Mouse (Mus musculus): ENCODE data around the gene Abtb2.

Gene Abtb2

DNA sequence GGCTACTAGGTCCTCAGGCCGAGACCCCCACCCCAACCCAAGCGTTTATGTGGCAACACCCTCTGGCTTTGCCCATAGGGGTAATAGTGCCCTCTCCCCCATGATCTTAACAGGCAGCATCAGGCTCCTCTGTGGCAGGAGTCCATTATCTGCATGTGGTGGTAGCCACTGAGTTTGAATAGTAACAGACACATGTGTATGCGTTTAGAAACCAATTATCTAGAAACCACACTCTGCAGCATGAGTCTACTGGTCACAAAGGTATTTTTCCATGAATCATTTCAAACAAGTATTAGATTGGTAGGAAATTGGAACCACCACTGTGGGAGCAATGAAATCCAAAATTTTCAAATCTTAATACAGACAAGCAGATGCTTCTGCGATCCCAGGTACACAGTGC, 119.5 kb downstream of the Abtb2 start:
- no peak for ATAC-seq (ENCODE audit: low TSS enrichment)

DNA sequence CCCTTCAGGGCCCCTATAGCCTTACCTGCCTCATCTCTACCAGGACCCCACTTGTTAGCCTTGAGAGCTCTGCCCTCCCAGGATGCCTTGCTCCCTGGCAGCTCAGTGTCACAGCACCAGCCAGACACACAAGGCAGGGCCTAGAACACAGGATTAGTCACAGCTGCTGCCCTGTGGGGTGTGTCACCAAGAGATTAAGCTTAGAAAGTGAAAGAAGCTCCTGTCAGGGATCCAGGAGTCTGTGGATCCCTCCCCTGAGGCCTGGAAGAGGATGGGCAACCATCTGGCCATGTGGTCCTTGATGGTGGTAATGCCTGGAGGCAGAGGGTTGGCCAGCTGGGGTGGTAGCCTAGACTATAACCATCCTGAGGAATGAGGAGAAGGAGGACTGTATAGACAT, 121.0 kb downstream of the Abtb2 start:
- ATAC-seq (ENCODE audit: low TSS enrichment): no peak

DNA sequence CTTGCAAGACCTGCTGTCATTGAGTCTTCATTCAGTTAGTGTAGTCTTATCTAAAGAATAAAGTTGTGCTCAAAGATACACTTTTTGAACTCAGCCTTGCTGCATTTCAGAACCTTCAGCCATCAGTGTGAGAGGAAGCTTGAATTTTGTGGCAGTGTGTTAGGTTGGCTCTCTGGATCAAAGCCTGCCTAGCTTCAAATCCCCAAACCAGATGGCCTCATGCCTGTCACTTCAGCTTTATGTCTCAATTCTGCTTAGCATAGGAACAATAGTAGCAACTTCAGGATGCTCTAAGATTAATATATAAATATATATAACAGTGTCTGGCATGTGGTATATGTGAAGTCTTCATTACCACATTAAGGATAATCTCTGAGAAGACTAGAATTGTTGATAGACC, 121.8 kb downstream of the Abtb2 start:
- ATAC-seq (ENCODE audit: low TSS enrichment): no peak

DNA sequence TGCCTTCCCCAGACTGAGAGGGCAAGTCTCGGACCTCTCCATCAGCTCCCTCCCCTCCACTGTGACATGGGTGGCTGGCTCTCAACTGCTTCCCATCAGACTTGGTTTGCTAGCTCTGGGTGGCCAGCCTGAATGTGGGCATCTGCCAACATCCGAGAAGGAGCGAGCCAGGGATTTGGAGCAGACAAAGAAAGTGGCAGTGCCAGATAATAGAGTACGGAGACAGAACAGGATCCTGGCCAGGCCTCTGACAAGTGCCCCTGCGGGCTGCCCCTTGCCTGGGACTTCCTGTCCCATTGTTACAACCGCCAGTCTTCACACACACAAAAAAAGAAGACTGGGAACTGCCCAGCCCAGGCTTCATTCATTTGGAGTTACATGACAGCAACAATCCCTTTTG, 124.3 kb downstream of the Abtb2 start:
- ATAC-seq (ENCODE audit: low TSS enrichment): peak; percentile 64

DNA sequence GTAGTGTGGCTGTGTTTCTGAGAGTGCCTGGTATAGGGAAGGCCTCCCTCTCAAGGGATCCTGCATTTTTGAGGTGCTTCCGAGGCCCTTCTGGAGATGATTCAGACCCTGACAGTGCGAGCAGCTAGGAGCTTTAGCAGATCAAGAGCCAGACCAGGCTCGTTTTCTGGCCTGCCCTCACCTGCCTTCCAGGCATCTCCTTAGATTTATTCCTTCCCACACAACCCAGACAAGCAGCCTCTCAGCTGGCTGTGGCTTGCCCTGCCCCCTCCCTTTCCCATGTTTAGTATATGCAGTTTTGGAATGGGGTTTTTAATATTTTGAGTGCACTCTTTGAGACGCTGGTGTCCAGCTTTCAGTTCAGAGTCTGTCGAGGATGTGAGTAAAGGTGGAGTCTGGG, 124.7 kb downstream of the Abtb2 start:
- ATAC-seq (ENCODE audit: low TSS enrichment): no peak

DNA sequence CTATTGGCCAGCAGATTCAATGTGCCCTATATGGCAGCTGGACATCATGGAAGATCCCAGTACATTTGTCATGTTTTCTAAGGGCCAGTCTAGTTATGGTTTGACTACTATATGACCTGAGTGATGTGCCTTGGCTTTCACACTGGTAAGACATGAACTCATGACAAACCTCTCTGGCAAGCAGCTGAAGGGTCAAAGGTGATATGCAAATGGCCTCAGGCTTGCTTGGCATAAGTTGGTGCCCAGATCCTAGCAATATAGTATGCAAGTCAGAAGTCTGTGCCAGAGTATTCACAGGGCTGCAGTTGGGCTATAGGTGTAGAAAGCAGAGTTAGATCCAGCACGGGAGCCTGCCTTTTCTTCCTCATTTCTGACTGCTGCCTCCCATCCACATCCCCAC, 125.2 kb downstream of the Abtb2 start:
- ATAC-seq (ENCODE audit: low TSS enrichment): no peak

DNA sequence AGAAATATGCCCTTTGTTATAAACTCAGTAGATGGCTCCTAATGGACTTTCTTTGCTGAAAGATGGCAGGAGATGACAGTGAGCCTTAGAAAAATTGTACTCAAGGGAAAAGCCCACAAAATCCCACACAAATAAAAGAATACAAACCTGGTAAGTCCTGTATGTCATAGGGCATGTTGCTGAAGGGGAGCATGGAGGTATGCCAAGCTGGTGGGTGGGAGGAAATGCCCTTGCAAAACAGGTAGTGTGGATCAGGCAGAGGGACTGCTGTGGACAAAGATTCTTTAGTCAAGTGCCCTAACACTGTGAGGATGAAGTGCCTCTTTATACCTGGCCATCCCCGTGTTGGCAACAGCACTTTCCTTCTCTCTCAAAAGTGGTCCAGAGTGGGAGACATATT, 126.7 kb downstream of the Abtb2 start:
- ATAC-seq (ENCODE audit: low TSS enrichment): no peak

DNA sequence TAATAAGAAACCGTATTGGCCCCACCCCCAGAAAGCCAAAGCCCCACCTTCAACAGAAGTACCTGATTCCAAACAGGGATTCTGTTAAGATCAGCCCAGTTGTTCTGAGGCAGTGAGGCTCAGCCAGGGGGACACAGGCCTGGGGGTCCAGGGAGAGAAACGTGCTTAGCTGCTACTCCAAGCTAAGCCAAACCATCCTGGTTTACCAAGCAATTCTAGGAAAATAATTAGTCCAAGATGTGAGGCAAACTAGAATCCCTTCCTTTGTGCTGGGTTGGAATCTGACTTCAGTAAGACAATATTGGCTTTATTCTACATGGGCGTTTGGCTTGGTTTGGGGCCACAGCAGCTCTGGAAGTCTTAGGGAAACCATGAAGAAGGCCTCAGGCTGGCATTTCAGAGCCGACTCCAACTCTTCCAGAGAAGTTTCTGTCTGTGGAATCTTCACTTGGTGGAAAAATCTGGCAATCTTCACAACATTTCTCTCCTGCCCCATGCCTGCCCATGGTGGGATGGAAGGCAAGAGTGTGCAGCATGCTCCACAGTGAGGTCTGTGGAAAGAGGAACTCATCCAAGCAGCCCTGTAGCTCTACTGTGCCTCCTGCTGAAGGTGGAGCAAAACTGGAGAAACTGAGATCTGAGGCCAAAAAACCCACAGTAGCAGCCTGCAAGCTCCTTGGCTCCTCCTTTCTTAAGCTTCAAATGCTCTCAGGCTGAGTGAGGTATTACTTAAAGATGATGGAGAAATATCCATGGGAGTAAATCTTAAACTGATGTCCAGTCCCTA, 128.9 kb downstream of the Abtb2 start:
- ATAC-seq (ENCODE audit: low TSS enrichment): no peak

DNA sequence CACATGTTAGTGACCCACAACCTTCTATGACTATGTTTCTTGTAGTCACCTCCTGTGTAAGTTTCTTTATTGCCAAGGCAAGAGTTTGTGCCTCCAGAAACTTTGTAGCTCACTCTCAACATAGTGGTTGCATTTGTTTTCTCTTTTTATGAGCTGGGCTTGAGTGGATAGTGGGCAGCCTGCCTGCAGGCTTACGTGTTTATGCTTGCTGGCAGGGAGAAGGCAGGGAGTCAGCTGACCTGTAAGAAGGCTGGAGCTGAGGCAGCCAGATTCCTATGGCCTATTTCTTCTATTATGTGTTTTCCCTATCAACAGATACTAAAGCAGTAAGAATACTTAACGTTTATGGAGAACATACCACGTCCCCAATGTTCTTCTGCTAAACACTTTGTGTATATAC, 130.1 kb downstream of the Abtb2 start:
- ATAC-seq (ENCODE audit: low TSS enrichment): no peak

DNA sequence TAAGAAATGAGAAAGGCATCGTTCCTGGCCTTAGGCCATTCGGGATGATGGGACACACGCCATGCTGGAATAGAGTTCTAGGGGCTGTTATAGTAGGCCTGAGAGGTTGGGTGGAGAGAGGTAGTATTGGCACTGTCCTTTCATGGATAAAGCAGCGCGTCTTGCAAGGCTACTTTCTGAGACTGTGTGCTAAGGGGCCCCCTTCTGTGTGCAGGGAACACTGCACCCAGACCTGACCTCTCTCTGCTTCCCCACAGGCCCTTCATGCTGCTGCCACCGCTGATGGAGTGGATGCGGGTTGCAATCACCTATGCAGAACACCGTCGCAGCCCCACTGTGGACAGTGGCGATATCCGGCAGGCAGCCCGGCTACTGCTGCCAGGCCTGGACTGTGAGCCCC, 134.4 kb downstream of the Abtb2 start:
- ATAC-seq (ENCODE audit: low TSS enrichment): peak; percentile 34; the same call in 1 of the 2 replicates

DNA sequence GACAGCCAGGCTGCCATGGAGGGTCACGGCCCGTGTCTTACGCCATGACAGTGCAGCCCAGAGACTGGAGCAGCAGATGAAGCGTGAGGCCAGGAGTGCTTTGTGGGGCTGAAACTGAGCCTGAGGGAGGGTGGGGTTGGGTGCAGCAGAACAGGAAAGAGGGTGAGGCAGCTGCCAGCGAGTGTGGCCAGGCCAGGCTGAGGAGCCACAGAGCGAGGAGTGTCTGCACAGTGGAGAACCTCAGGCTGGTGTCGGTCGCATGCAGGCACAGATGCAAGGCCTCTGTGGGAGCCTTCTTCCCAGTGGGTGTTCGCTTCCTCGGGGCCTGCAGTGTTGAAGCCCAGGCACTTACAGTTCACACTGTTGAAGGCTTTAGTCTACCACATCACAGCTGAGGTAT, 137.2 kb downstream of the Abtb2 start:
- no peak for ATAC-seq (ENCODE audit: low TSS enrichment)

DNA sequence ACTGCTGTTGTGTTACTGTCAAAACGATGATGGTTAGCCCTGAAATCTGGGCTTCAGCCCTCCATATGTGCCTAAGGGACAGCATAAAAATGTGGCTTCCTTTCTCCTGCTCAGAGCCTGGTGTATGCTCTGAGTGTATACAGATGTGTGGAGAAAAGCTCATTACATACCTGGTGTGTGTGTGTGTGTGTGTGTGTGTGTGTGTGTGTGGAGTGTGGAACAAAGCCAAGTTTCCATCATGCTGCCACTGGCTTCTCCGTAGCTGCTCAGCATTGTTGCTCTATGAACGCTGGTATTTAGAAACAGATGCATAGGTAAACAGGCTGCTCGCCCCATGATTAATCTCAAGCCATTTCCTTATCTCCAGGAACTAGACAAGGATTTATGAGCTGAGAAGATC, 137.8 kb downstream of the Abtb2 start:
- ATAC-seq (ENCODE audit: low TSS enrichment): no peak

DNA sequence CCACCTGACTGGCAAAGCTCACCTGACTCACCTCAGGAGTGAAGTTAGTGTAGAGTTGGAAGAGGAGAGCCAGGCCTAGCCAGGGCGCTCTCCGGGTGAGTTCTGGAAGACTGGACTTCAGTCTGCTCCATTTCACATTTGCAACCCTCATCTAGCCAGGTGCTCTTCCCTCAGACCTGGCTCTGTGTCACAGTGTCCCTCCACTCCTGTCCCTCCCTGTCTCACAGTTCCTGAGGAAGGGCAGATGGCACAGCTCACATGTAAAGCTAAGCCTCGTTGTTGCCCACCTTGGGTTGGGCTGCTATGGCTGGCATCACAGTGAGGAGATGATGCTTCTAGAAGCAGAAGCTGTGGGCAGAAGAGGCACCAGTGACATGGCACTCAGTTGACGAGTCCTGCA, 139.7 kb downstream of the Abtb2 start:
- no peak for ATAC-seq (ENCODE audit: low TSS enrichment)

DNA sequence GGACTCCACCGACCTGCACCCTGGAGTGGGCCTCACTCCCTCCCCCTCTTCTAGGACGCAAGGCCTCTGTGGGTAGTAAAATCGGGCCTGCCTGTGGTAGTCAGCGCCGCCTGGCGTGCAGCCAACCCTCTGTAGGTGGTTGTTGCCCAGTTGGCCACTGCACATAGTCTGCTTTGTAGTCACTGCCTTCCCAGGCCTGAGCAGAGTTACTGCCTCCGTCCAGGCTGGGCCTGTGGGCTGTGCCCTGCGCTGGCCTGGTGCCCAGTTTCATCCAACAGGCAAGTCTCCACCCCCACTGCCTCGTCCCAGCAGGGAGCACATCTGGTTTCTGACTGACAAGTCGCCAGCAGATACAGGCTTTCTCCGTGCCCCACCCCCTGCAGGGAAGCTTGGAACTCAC, 140.1 kb downstream of the Abtb2 start:
- ATAC-seq (ENCODE audit: low TSS enrichment): peak; percentile 66

DNA sequence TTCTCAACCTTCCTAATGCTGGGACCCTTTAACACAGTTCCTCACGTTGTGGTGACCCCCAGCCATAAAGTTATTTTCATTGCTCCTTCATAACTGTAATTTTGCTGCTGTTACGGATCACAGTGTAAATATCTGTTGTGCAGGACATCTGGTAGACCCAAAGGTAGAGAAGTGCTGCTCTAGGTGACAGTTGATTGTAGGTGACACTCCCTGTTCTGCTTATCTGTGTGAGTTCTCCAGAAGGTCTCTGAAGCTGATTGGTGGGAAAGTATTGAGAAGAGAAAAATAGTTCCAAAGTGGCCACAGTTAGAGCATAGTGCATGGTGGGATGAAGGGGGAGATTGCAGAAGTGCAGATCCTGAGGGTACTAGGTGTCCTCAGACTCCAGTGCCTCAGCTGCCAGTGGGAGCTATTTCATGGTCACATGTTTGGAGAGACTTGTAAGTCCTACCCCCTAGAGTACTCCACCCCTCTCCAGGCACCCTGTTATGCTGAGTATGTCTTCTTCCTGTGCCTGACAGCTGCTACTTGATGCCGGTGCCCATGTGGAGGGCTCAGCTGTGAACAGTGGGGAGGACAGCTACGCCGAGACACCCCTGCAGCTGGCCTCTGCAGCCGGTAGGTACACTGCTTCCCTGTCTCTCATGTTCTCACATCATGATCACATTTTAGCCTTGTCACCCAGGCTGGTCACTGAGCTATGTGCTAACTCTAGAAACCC, 141.1 kb downstream of the Abtb2 start:
- ATAC-seq (ENCODE audit: low TSS enrichment): no peak

DNA sequence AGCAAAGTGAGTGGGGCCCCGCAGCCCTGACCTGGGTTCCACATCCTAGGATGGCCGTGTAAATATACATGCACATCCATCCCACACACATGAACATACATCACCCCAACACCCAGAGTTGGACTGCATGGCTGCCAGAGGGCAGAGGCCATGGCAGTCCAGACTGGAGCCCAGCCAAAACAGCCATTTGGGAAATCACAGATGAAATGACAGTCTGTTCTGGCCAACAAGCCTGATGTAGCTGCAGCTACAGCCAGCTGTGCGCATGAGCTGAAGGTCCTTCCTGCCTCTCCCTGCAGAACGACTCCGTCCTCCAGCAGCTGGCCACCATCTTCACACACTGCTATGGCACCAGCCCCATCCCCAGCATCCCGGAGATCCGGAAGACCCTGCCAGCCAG, 144.7 kb downstream of the Abtb2 start:
- ATAC-seq (ENCODE audit: low TSS enrichment): no peak

DNA sequence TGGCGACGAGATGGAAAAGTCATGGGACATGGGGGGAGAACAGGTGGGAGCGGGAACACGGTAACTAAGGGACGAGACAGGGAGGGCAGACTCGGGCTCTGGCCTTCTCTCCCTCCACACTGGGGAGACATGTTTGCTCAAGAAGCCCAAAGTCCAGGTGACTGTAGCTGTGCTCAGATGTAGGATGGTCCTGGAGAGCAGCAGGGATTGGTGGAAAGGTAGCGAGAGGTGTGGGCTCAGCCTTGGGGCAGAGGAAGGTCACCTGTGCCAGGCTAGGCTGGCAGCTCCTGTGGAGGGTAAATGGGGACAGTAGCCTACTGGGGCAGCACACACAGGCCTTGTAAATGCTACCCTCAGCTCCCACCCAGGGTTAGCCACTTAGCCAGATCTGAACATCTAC, 147.7 kb downstream of the Abtb2 start:
- no peak for ATAC-seq (ENCODE audit: low TSS enrichment)

DNA sequence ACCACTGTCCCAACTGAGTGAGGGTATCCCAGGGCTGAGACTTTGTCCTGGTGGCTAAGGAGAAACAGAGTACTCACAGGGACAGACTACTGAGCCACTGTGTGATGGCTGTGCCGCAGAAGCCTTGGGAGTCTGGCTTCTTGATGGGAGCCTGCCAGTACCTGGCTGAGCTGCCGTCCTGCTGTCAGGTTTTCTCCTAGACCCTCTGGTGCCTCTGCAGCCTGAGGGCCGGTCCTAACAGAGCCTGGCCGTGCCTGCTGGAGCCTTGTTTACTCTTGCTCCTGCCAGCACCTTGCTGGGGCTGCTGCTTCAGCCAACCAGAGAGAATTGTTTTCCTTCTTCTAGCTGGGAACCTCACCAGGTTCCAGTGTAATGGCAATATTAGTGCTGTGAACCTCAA, 148.3 kb downstream of the Abtb2 start:
- no peak for ATAC-seq (ENCODE audit: low TSS enrichment)

DNA sequence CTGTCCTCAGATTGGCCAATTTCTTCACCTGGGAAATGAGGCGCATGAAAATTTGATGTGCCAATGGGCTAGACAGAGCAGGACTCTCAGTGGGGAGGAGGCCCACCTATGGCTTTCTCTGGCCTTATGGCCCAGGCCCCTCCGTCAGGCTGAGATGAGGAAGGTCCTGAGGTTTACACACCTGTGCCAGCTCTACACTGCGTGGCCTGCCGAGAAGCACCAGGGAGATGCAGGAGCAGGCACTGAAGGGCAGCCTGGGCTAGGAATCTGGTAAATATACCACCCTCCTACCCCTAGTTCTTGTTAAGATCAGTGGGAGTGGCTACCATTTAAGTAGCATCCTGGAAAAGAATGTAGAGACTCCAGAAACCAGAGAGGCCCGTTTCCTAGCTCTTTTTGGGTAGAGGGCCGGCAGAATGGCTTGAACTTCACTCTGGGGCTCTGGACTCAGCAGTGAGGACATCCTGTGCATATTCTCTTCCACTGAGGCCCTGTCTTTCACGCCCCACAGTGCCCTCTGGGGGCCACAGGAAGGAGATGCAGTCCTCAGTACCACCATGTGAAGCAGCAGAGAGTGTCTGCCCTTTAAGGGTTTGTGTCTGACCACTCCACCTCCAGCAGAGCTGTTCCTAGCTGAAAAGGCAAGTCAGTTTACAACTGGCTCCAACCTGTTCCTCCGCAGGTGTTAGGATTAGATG, 152.6 kb downstream of the Abtb2 start:
- ATAC-seq (ENCODE audit: low TSS enrichment): peak; percentile 94

DNA sequence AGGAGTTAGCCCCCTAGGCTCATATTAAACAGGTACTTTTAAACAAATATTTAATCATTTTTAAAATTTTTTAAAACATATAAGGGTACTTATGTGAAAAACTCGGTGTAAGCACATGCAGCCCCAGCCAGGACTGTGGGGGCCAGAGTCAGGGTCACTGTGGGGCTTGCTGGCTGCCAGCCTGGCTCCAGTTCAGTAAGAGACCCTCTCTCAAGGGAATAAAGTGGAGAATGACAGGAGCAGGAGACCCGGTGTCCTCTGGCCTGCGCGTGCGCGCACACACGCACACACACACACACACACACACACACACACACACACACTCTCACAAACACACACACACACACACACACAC, 153.2 kb downstream of the Abtb2 start:
- no peak for ATAC-seq (ENCODE audit: low TSS enrichment)

DNA sequence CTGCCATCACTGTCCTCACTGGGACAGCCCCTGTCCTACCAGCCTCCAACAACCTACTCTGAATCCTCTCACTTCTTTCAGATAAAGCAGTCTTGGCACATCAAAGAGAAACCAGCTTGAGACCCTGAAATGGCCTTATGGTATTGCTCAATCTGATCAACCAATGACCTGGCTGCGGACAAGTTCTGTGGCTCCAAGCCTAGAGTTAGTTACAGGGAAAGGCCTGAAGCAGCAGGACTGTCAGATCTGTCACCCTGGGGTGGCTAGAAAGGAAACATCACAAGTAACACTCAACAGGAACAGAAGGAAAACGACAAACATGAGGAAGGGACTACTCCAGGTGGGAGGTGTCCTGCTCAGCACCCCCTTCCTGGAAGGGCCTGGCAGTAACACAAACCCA, 158.4 kb downstream of the Abtb2 start:
- ATAC-seq (ENCODE audit: low TSS enrichment): no peak

DNA sequence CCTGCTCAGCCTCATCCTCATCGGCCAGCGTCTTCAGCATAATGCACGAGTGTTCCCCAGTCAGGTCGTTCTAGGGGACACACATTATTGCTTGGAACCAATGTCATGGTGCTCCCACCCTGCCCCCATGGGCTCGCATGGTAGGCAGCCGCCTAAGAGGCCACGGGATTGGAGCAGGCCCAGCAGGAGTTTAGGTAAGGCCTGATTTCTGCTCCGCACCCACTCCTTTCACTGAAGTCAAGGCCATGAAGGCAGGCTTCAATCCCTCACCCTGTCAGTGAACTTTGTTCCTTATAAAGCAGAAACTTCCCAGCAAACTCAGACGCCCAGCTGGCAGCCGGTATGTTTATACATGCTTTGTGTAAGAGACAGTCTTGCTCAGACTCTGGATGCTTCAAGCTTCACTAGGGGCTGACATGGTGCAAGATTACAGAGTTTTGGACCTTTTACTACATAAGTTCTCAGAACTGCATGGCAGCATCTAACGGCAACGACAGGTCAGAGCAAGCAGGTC, 162.0 kb downstream of the Abtb2 start:
- ATAC-seq (ENCODE audit: low TSS enrichment): no peak

DNA sequence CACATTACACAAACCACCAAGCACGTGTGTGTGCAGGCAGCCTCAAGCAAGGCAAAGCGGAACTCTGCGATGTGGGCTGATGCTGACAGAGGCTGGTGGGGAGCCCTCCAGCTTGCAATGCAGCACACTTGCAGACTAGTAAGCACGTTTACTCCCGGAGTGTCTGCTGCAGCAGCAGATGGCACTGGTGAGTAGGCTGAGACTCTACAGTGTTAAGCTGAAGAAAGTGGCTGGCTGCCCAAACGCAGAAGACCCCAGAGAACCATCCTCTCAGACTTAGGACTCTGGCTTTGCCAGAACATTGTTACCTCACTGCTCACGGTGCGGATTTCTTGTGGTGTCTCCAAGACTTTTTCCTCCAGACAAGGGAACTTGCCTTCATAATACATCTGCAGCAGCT, 164.9 kb downstream of the Abtb2 start:
- ATAC-seq (ENCODE audit: low TSS enrichment): peak; percentile 96
